Mouse (Mus musculus): Measurements from ENCODE around the gene Rgs7. TPM values are rescaled to one million over a fixed set of nuclear protein-coding genes. Genes with fewer than 3 reads are reported as not detected.

Rgs7 gene
- total RNA-seq, 2 experiments from 2014 or later: 105 to 116 TPM

- peak; percentile 24 to 37 for DNase-seq (ENCODE audit: low spot score in 2 of 2)
Measured at GRCm38 (mm10) chr1:175185211-175185610, 307.1 kb downstream of the Rgs7 start.

GRCm38 (mm10) chr1:175184736-175185135 is 307.6 kb downstream of the Rgs7 start:
- no peak for DNase-seq (ENCODE audit: low spot score in 2 of 2)

- DNase-seq (ENCODE audit: low spot score in 2 of 2): no peak
Measured at GRCm38 (mm10) chr1:175178733-175179132, 313.6 kb downstream of the Rgs7 start.

GRCm38 (mm10) chr1:175174918-175175675 is 317.2 kb downstream of the Rgs7 start:
- DNase-seq (ENCODE audit: low spot score in 2 of 2): no peak

- no peak for DNase-seq (ENCODE audit: low spot score in 2 of 2)
Measured at GRCm38 (mm10) chr1:175155469-175155868, 336.8 kb downstream of the Rgs7 start.

- DNase-seq (ENCODE audit: low spot score in 2 of 2): peak in 1 of 2 experiments; percentile 34
Measured at GRCm38 (mm10) chr1:175143051-175143450, 349.2 kb downstream of the Rgs7 start.

- peak in 1 of 2 experiments; percentile 20 for DNase-seq (ENCODE audit: low spot score in 2 of 2)
Measured at GRCm38 (mm10) chr1:175128525-175128924, 363.8 kb downstream of the Rgs7 start.

- DNase-seq (ENCODE audit: low spot score in 2 of 2): no peak
Measured at GRCm38 (mm10) chr1:175124416-175124815, 367.9 kb downstream of the Rgs7 start.

GRCm38 (mm10) chr1:175118904-175119555 is 373.3 kb downstream of the Rgs7 start:
- DNase-seq (ENCODE audit: low spot score in 2 of 2): no peak

- DNase-seq (ENCODE audit: low spot score in 2 of 2): peak; percentile 38 to 46
Measured at GRCm38 (mm10) chr1:175108270-175108860, 383.9 kb downstream of the Rgs7 start.

GRCm38 (mm10) chr1:175106315-175106714 is 386.0 kb downstream of the Rgs7 start:
- DNase-seq (ENCODE audit: low spot score in 2 of 2): no peak

- DNase-seq (ENCODE audit: low spot score in 2 of 2): no peak
Measured at GRCm38 (mm10) chr1:175105426-175105825, 386.9 kb downstream of the Rgs7 start.

GRCm38 (mm10) chr1:175097014-175097413 is 395.3 kb downstream of the Rgs7 start:
- no peak for DNase-seq (ENCODE audit: low spot score in 2 of 2)

GRCm38 (mm10) chr1:175082104-175082503 is 410.2 kb downstream of the Rgs7 start:
- DNase-seq (ENCODE audit: low spot score in 2 of 2): no peak

- no peak for DNase-seq (ENCODE audit: low spot score in 2 of 2)
Measured at GRCm38 (mm10) chr1:175079819-175080608, 412.3 kb downstream of the Rgs7 start.

GRCm38 (mm10) chr1:175073500-175074232 is 418.6 kb downstream of the Rgs7 start:
- DNase-seq (ENCODE audit: low spot score in 2 of 2): no peak

- DNase-seq (ENCODE audit: low spot score in 2 of 2): peak; percentile 18 to 28
Measured at GRCm38 (mm10) chr1:175069758-175070290, 422.5 kb downstream of the Rgs7 start.

GRCm38 (mm10) chr1:175049121-175049520 is 443.2 kb downstream of the Rgs7 start:
- no peak for DNase-seq (ENCODE audit: low spot score in 2 of 2)

GRCm38 (mm10) chr1:175041167-175041817 is 451.0 kb downstream of the Rgs7 start:
- DNase-seq (ENCODE audit: low spot score in 2 of 2): peak; percentile 51 to 69

- no peak for DNase-seq (ENCODE audit: low spot score in 2 of 2)
Measured at GRCm38 (mm10) chr1:175040038-175040437, 452.3 kb downstream of the Rgs7 start.

Measured in left cerebral cortex, adult 18-20 months (tissue).